Mouse (Mus musculus) limb, embryonic 13.5 days (tissue): ENCODE data around the gene 4930578G10Rik. TPM values are rescaled to one million over a fixed set of nuclear protein-coding genes. Genes with fewer than 3 reads are reported as not detected.
"Not testable (repeated sequence)": the region's sequence is repeated elsewhere in the genome, so short reads cannot be mapped to it uniquely, and the experiment has no call there.

Experiments used
- ATAC-seq: fragments of 200-750 bp; cut with Nextera tagmentation; 2 replicates; pipeline ENCODE4 v1.8.0; 2017; ENCODE audit warnings: low read depth, moderate number of reproducible peaks, moderate TSS enrichment; ENCODE audit not compliant: low FRiP score
- H3K27ac ChIP-seq: fragments of 300-500 bp; sonication (generic); 2 replicates; pipeline ENCODE4 v1.5.1; 2015; ENCODE audit warnings: inconsistent platforms, mild to moderate bottlenecking, moderate library complexity
- H3K27me3 ChIP-seq: fragments of 300-500 bp; sonication (generic); 2 replicates; pipeline ENCODE4 v1.6.1; 2015; ENCODE audit warnings: mild to moderate bottlenecking, inconsistent platforms
- H3K36me3 ChIP-seq: fragments of 300-500 bp; sonication (generic); 2 replicates; pipeline ENCODE4 v1.6.1; 2015; ENCODE audit warnings: inconsistent platforms, mild to moderate bottlenecking, moderate library complexity
- H3K4me1 ChIP-seq: fragments of 300-500 bp; sonication (generic); 2 replicates; pipeline ENCODE4 v1.6.1; 2015; ENCODE audit warnings: inconsistent platforms
- H3K4me2 ChIP-seq: fragments of 300-500 bp; sonication (generic); replicated peaks from 2 replicates; pipeline ENCODE4 v1.6.1; 2015; ENCODE audit warnings: inconsistent platforms, mild to moderate bottlenecking, moderate library complexity
- H3K4me3 ChIP-seq: fragments of 300-500 bp; sonication (generic); 2 replicates; pipeline ENCODE4 v1.5.1; 2015; ENCODE audit warnings: moderate library complexity, mild to moderate bottlenecking, inconsistent platforms
- H3K9ac ChIP-seq: fragments of 300-500 bp; sonication (generic); 2 replicates; pipeline ENCODE4 v1.6.1; 2015; ENCODE audit warnings: mild to moderate bottlenecking, inconsistent platforms
- H3K9me3 ChIP-seq: fragments of 300-500 bp; sonication (generic); 2 replicates; pipeline ENCODE4 v1.6.1; 2016; ENCODE audit warnings: inconsistent platforms
- WGBS: fragments of 180-500 bp; shearing (Covaris S2); methylation state at CpG from one replicate; pipeline ENCODE4 v1.1.7; 2015; 5-methylcytosine and 5-hydroxymethylcytosine counted together
- polyA plus RNA-seq: library from polyadenylated mRNA; unstranded; fragments of >200 nt; fragmentation: Nextera tagmentation; extraction: Ambion mirVana; gene quantifications from 2 replicates; pipeline ENCODE4 v1.2.1, GENCODE M21; 2015

Gene 4930578G10Rik
- not detected in 2 replicates for polyA plus RNA-seq

GRCm38 (mm10) chr4:42735245-42735644 is at the start of gene 4930578G10Rik:
Gene 4930578G10Rik (plus strand): TSS chr4:42735545.
- H3K9ac ChIP-seq, H3K4me1 ChIP-seq, H3K36me3 ChIP-seq, H3K4me2 ChIP-seq, H3K27ac ChIP-seq, ATAC-seq, H3K9me3 ChIP-seq, H3K4me3 ChIP-seq, H3K27me3 ChIP-seq: not testable (repeated sequence)
- no CpG with 5 or more reads among the region's 13 CpGs for WGBS

GRCm38 (mm10) chr4:42756477-42756876 is 21.1 kb downstream of the 4930578G10Rik start, which contains the start of gene Ccl19:
Gene Ccl19 (minus strand): TSS chr4:42756577.
- not testable (repeated sequence) for H3K4me1 ChIP-seq, H3K4me3 ChIP-seq, H3K9ac ChIP-seq, H3K36me3 ChIP-seq, H3K27ac ChIP-seq, H3K27me3 ChIP-seq, H3K9me3 ChIP-seq, ATAC-seq, H3K4me2 ChIP-seq
- no CpG with 5 or more reads among the region's 6 CpGs for WGBS

GRCm38 (mm10) chr4:42773893-42774292 is 38.5 kb downstream of the 4930578G10Rik start, which contains the start of gene Ccl21a:
Gene Ccl21a (minus strand): TSS chr4:42773993.
- ATAC-seq, H3K27me3 ChIP-seq, H3K4me2 ChIP-seq, H3K4me1 ChIP-seq, H3K4me3 ChIP-seq, H3K36me3 ChIP-seq, H3K9me3 ChIP-seq, H3K9ac ChIP-seq, H3K27ac ChIP-seq: not testable (repeated sequence)
- WGBS, result no CpG with 5 or more reads among the region's 5 CpGs

GRCm38 (mm10) chr4:42853788-42854187 is 118.4 kb downstream of the 4930578G10Rik start, which contains the start of gene Fam205a1:
Gene Fam205a1 (minus strand): TSS chr4:42853888.
- not testable (repeated sequence) for H3K27me3 ChIP-seq, H3K27ac ChIP-seq, H3K4me1 ChIP-seq, H3K4me2 ChIP-seq, H3K9me3 ChIP-seq, H3K36me3 ChIP-seq, H3K9ac ChIP-seq, H3K4me3 ChIP-seq, ATAC-seq
- 85% methylated on average over 1 of the region's 1 CpGs for WGBS

GRCm38 (mm10) chr4:42856671-42857070 is 121.3 kb downstream of the 4930578G10Rik start, which contains the start of gene Gm12394:
Gene Gm12394 (minus strand): TSS chr4:42856771.
- H3K4me3 ChIP-seq, H3K4me2 ChIP-seq, H3K9me3 ChIP-seq, H3K9ac ChIP-seq, H3K27me3 ChIP-seq, H3K36me3 ChIP-seq, H3K27ac ChIP-seq, ATAC-seq, H3K4me1 ChIP-seq: not testable (repeated sequence)
- 71% methylated on average over 1 of the region's 1 CpGs for WGBS

GRCm38 (mm10) chr4:42860483-42860882 is 125.1 kb downstream of the 4930578G10Rik start:
- H3K4me2 ChIP-seq, H3K9ac ChIP-seq, H3K4me3 ChIP-seq, H3K27me3 ChIP-seq, H3K27ac ChIP-seq, H3K9me3 ChIP-seq, H3K4me1 ChIP-seq, ATAC-seq, H3K36me3 ChIP-seq: not testable (repeated sequence)
- 81% methylated on average over 9 of the region's 9 CpGs for WGBS

GRCm38 (mm10) chr4:42863487-42863886 is 128.1 kb downstream of the 4930578G10Rik start:
- not testable (repeated sequence) for H3K9me3 ChIP-seq, H3K4me3 ChIP-seq, H3K4me2 ChIP-seq, H3K9ac ChIP-seq, H3K4me1 ChIP-seq, H3K36me3 ChIP-seq, ATAC-seq, H3K27me3 ChIP-seq, H3K27ac ChIP-seq
- WGBS, result 82% methylated on average over 5 of the region's 5 CpGs

GRCm38 (mm10) chr4:42867390-42867789 is 132.0 kb downstream of the 4930578G10Rik start:
- 63% methylated on average over 3 of the region's 3 CpGs for WGBS
- H3K9me3 ChIP-seq, result no peaks in the 10 kb centered on the region

GRCm38 (mm10) chr4:42868193-42868592 is 132.8 kb downstream of the 4930578G10Rik start:
- no peak for ATAC-seq
- H3K36me3 ChIP-seq, result no peaks in the 10 kb centered on the region
- no peak overlapping the region for H3K9ac ChIP-seq
- no peaks in the 10 kb centered on the region for H3K27me3 ChIP-seq
- no peak overlapping the region for H3K4me3 ChIP-seq
- H3K27ac ChIP-seq, result no peak overlapping the region
- H3K4me2 ChIP-seq, result no peak overlapping the region
- H3K4me1 ChIP-seq, result no peaks in the 10 kb centered on the region
- WGBS, result 83% methylated on average over 5 of the region's 5 CpGs
- H3K9me3 ChIP-seq, result no peaks in the 10 kb centered on the region

More at GRCm38 (mm10) chr4:42867390-42867789, 132.0 kb downstream of the 4930578G10Rik start:
- Histone ChIP-seq H3K27me3 (no peaks in the 10 kb centered on the region), H3K9ac (no peak overlapping the region), H3K27ac (no peak overlapping the region), H3K36me3 (no peaks in the 10 kb centered on the region), H3K4me3 (no peak overlapping the region), H3K4me2 (no peak overlapping the region), H3K4me1 (no peaks in the 10 kb centered on the region)
- no peak for ATAC-seq

GRCm38 (mm10) chr4:42870748-42871147 is 135.4 kb downstream of the 4930578G10Rik start:
- no peaks in the 10 kb centered on the region for H3K27me3 ChIP-seq
- H3K4me1 ChIP-seq, result no peaks in the 10 kb centered on the region
- H3K4me3 ChIP-seq, result no peak overlapping the region
- ATAC-seq, result no peak
- H3K4me2 ChIP-seq, result no peak overlapping the region
- H3K9ac ChIP-seq, result no peak overlapping the region
- WGBS, result 82% methylated on average over 5 of the region's 5 CpGs
- H3K27ac ChIP-seq, result no peak overlapping the region
- H3K9me3 ChIP-seq, result no peaks in the 10 kb centered on the region
- no peaks in the 10 kb centered on the region for H3K36me3 ChIP-seq

GRCm38 (mm10) chr4:42872151-42872550 is 136.8 kb downstream of the 4930578G10Rik start:
- Histone ChIP-seq H3K9ac (no peak overlapping the region), H3K4me3 (no peak overlapping the region), H3K36me3 (no peaks in the 10 kb centered on the region), H3K4me1 (no peaks in the 10 kb centered on the region), H3K4me2 (no peak overlapping the region), H3K27me3 (no peaks in the 10 kb centered on the region), H3K9me3 (no peaks in the 10 kb centered on the region), H3K27ac (no peak overlapping the region)
- no peak for ATAC-seq
- WGBS, result 93% methylated on average over 7 of the region's 7 CpGs

- no peaks in the 10 kb centered on the region for H3K27me3 ChIP-seq
- H3K27ac ChIP-seq, result no peak overlapping the region
- 72% methylated on average over 16 of the region's 16 CpGs for WGBS
- no peak overlapping the region for H3K9ac ChIP-seq
- ATAC-seq, result no peak
- no peaks in the 10 kb centered on the region for H3K4me1 ChIP-seq
- no peak overlapping the region for H3K4me3 ChIP-seq
- H3K9me3 ChIP-seq, result no peaks in the 10 kb centered on the region
- no peaks in the 10 kb centered on the region for H3K36me3 ChIP-seq
- H3K4me2 ChIP-seq, result no peak overlapping the region
Measured at GRCm38 (mm10) chr4:42872746-42873435, 137.5 kb downstream of the 4930578G10Rik start.

- no peaks in the 10 kb centered on the region for H3K9me3 ChIP-seq
- no peak within 1 kb of the TSS for H3K9ac ChIP-seq
- 84% methylated on average over 7 of the region's 7 CpGs for WGBS
- H3K4me2 ChIP-seq, result no peak within 1 kb of the TSS
- no peaks in the 10 kb centered on the region for H3K36me3 ChIP-seq
- no peaks in the 10 kb centered on the region for H3K4me1 ChIP-seq
- no peaks in the 10 kb centered on the region for H3K27me3 ChIP-seq
- H3K4me3 ChIP-seq, result no peak within 1 kb of the TSS
- no peak within 1 kb of the TSS for H3K27ac ChIP-seq
- no peak for ATAC-seq
Measured at GRCm38 (mm10) chr4:42874134-42874533, 138.8 kb downstream of the 4930578G10Rik start, which contains the start of gene Fam205c. Gene Fam205c (minus strand): TSS chr4:42874234.
